In the genomic region with DNA sequence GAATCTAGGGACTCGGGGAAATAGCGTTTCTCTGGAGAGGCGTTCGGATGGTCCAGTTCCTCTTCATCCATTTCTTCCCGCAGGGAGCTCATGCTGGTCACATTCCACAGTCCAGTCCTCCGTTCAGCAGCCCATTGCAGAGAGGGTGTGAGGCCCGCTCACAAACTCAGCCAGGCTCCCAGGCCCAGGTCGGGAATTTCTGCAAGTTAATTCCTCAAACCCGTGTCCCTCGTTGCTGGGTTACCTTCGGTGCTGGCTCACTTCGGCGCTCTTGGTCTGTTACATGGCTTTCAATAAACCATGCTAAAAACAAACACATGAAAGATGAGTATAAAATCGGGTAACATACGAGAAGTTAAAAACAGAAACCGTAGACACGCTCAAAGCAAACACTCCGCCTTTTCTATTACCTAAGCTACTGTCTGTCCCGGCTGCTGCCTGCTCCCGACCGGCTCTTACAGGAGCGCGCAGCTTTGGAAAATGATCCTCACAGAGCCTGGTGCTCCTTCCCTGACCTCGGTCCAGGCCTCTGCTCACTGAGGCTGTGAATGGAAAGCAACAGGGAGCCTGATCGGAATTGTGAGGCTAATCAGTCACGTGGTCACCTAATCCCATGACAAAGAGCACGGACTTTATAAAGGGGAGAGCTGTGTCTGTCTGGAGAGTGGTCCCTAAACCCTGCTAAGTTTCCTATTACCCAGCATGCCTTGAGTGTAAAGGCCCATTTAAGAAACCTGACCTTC, we compare ENCODE assay signal across 8 mouse cellular contexts. TPM values are rescaled to one million over a fixed set of nuclear protein-coding genes. Genes with fewer than 3 reads are reported as not detected.
A peak's percentile ranks its signal among the peaks of the same experiment; 100 is the strongest.
DNase-seq lines count a peak whose midpoint lies in the region; ATAC-seq and TF ChIP-seq lines count a peak whose summit lies in the region.

No protein-coding gene starts in this region.

- peak overlapping the region; percentile 1; the same call in 1 of the 2 replicates for H3K4me3 ChIP-seq in hindbrain, embryonic 16.5 days (ENCODE audit: low read length)

- H3K4me2 ChIP-seq in hindbrain, embryonic 16.5 days (ENCODE audit: low read length), result peak overlapping the region; percentile 47

- no peaks in the 10 kb centered on the region for H3K36me3 ChIP-seq in hindbrain, embryonic 16.5 days (ENCODE audit: control insufficient read depth, insufficient read depth, low read length)

- TF ChIP-seq CTCF in brain, embryonic 14.5 days (IDR thresholded peaks at IDR 0.05; ENCODE audit: borderline replicate concordance, extremely low read depth, insufficient read depth, insufficient read length), result no peak

- no peak overlapping the region; the same call in none of the 2 replicates for H3K9ac ChIP-seq in hindbrain, embryonic 16.5 days (ENCODE audit: low read depth, low read length)

- no peaks in the 10 kb centered on the region for H3K27me3 ChIP-seq in hindbrain, embryonic 16.5 days (replicated peaks; ENCODE audit: control insufficient read depth, insufficient read depth, low read length)

- DNase-seq in heart, adult 11 months, result peak; percentile 81
- DNase-seq in heart, postnatal 10 days, result no peak
- DNase-seq in brain, embryonic 14.5 days (ENCODE audit: low read depth), result peak; percentile 96
- peak; percentile 82 for DNase-seq in mesoderm, embryonic 11.5 days (ENCODE audit: low read depth, low spot score)
- no peak for DNase-seq in cerebellum, adult 9-11 months
- DNase-seq in cerebellum, postnatal 10 days, result no peak
- DNase-seq in frontal cortex, postnatal 14 days (ENCODE audit: low spot score in 2 of 2), result no peak

- peak overlapping the region; percentile 26 for H3K27ac ChIP-seq in hindbrain, embryonic 16.5 days (ENCODE audit: low read depth, low read length)

- H3K9me3 ChIP-seq in hindbrain, embryonic 16.5 days (ENCODE audit: control insufficient read depth, low read length), result no peaks in the 10 kb centered on the region

- intact Hi-C loops in heart, postnatal 10 days (cut with DNase I), result no loop called here

- ATAC-seq in hindbrain, embryonic 16.5 days, result peak; percentile 89

- H3K4me1 ChIP-seq in hindbrain, embryonic 16.5 days (ENCODE audit: control insufficient read depth, insufficient read depth, low read depth, low read length), result peaks cover 9% of the 10 kb centered on the region

- TF ChIP-seq POLR2A in brain, embryonic 14.5 days (IDR thresholded peaks at IDR 0.05; ENCODE audit: borderline replicate concordance, extremely low read depth, insufficient read depth, insufficient read length, poor library complexity, severe bottlenecking), result no peak

- 10% methylated on average over 27 of the region's 27 CpGs for WGBS in hindbrain, embryonic 16.5 days

RNA-seq across cellular contexts. Expression of a gene that starts 16.9 kb away (rescaled TPM):
- not detected for total RNA-seq in heart, postnatal 10 days (2021)
- 4.4 and 4.7 TPM in 2 replicates for polyA plus RNA-seq in brain, embryonic 14.5 days (2012; rRNA removed)
- 4.6 and 5.5 TPM in 2 replicates for polyA plus RNA-seq in hindbrain, embryonic 16.5 days (2015; fragmentation: Nextera tagmentation; extraction: Ambion mirVana)

RNA-seq across cellular contexts. Expression of a gene that starts 22.7 kb away (rescaled TPM):
- total RNA-seq in heart, postnatal 10 days (2021), result 10 to 100 TPM; 41.7 to 44.0 TPM
- 31.6 and 35.3 TPM in 2 replicates for polyA plus RNA-seq in brain, embryonic 14.5 days (2012; rRNA removed)
- polyA plus RNA-seq in hindbrain, embryonic 16.5 days (2015; fragmentation: Nextera tagmentation; extraction: Ambion mirVana), result 43.8 and 44.4 TPM in 2 replicates

RNA-seq across cellular contexts. Expression of a gene that starts 49.9 kb away (rescaled TPM):
- 10 to 100 TPM; 14.9 to 17.0 TPM for total RNA-seq in heart, postnatal 10 days (2021)
- polyA plus RNA-seq in brain, embryonic 14.5 days (2012; rRNA removed), result 34.9 and 47.5 TPM in 2 replicates
- 51.9 and 52.0 TPM in 2 replicates for polyA plus RNA-seq in hindbrain, embryonic 16.5 days (2015; fragmentation: Nextera tagmentation; extraction: Ambion mirVana)

RNA-seq across cellular contexts. Expression of a gene that starts 50.6 kb away (rescaled TPM):
- total RNA-seq in heart, postnatal 10 days (2021), result 10 to 100 TPM; 53.3 to 54.8 TPM
- 67.9 and 69.9 TPM in 2 replicates for polyA plus RNA-seq in brain, embryonic 14.5 days (2012; rRNA removed)
- 93.2 and 99.4 TPM in 2 replicates for polyA plus RNA-seq in hindbrain, embryonic 16.5 days (2015; fragmentation: Nextera tagmentation; extraction: Ambion mirVana)

Comparison
In these comparisons a context has a peak if more than half of its experiments do, and no peak if none do; other contexts are left out.
1. DNase-seq: peak in heart, adult 11 months (single experiment), brain, embryonic 14.5 days (single experiment) and mesoderm, embryonic 11.5 days (single experiment); none in heart, postnatal 10 days (0 of 2), cerebellum, adult 9-11 months (single experiment), cerebellum, postnatal 10 days (0 of 2) and frontal cortex, postnatal 14 days (0 of 2).